Mouse (Mus musculus): ENCODE measurements around the gene Gm17720.
"Not testable (repeated sequence)": the region's sequence is repeated elsewhere in the genome, so short reads cannot be mapped to it uniquely, and the experiment has no call there.

Gene Gm17720

DNA sequence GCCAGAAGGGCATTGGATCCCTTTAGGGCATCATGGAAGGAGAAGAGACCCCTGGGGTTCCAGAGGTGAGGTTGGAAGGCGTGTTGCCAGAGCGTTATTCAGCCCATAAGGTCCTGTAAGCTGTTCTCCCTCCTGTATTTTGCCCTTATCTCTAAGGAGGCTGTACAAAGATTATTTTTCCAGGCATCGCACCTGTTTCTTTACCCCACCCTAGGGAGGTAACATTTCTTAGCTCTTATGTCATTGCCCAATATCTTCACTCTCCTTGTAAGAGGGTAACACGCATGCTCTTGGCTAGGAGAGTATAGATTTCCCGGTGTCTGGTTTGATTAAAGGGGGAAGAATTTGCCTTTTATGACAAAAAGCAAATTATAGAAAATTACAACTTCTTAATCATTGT lies 62.9 kb downstream of the Gm17720 start, which contains the start of gene Chst4:
Gene Chst4, minus strand, starts transcription at position 82 of the 400 bp plus-strand sequence.
- no peak for DNase-seq (ENCODE audit: low spot score)

DNA sequence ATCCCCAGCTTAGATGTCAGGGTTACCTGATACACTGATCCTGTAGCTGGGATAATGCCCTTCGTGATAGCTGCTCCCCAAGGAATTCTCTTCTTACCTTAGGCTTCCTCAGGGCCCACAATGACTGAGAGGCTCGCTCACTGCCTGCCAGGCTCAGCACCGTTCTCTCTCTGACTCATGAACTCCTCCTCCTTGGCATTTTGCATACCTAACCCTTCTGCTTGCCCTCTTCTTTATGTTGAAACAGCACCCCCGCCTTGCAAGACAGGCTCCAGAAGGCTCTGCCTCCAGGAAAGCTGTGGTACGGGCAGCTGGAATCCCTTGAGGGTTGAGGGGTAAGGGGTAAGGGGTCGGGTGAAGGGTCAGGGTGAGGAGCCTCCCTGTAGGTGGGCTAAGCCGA lies 63.3 kb downstream of the Gm17720 start:
- DNase-seq (ENCODE audit: low spot score): no peak

DNA sequence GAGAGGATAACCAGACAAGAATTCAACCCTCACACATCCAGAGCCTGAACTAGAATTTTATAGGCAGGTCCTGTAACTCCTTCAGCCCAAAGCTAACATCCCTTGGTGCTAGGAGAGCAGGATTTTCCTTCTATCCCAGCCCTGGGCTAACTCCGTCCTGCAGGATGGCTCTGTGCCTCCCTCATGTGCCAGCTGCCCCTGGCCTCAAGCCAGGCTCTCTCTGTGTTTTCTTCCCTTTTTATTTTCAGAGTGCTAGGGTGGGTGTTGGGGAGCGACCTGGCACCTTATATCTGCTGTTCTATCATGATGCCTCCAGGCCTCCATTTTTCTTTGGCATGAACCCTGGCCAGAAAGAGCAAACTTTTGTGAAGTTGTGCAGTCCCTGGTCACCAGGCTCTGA lies 66.4 kb downstream of the Gm17720 start:
- no peak for DNase-seq (ENCODE audit: low spot score)

DNA sequence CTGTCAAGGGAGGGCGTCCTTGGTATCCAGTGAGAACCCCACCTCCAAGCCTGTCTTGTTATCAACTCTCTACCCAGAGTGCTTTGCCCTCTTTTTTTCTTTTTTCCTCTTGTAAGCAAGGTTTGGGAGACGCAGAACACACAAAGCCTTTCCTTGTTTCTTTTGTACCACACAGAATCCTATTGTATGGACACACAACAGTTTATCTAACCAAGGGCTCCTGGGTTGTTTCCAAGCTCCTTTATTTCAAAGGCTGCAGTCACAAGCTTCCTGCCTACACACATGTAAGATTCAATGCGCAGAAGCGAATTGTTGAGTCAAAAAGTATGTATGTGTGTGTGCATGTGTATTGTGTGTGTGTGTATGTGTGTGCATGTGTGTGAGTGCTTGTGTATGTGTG lies 68.2 kb downstream of the Gm17720 start:
- no peak for DNase-seq (ENCODE audit: low spot score)

DNA sequence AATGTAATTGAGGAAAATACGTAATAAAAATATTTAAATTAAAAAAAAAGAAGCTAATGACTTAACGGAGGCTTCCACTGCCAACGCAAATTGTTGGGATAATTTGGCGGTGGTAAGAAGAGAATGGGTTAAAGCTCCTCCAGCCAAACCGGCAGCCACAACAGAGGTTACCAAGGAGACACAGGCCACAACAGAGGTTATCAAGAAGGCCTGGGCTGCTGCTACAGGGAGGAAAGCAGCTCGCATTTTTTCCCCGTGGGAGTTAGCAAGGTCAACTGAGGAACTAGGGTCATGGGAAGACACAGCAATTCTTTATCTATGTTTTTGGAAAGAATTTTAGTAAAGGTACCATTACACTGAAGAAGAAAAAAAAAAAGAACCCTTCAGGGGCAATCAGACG lies 68.8 kb downstream of the Gm17720 start:
- DNase-seq (ENCODE audit: low spot score): not testable (repeated sequence)
